Mouse (Mus musculus): ENCODE measurements around the gene Trp53inp2.
A peak's percentile ranks its signal among the peaks of the same experiment; 100 is the strongest.

Gene Trp53inp2

DNA sequence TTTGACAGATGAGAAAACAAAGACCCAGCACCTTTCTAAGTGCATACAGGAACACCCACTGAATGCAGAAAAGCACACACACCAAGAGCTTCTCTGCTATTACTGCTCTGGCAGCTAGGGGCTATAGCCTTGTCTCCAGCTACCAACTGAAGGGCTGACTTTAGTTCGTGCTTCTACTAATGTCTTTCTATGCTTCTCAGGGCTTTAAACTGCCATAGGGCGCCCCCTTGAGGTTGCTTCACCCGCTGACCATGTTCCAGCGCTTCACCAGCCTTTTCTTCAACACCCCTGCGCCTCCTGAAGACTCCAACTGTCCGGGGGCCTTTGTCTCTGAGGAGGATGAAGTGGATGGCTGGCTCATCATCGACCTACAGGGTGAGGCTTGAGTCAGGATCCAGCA lies 4.2 kb downstream of the Trp53inp2 start:
- DNase-seq (ENCODE audit: low read depth, low spot score) = peak; percentile 73

DNA sequence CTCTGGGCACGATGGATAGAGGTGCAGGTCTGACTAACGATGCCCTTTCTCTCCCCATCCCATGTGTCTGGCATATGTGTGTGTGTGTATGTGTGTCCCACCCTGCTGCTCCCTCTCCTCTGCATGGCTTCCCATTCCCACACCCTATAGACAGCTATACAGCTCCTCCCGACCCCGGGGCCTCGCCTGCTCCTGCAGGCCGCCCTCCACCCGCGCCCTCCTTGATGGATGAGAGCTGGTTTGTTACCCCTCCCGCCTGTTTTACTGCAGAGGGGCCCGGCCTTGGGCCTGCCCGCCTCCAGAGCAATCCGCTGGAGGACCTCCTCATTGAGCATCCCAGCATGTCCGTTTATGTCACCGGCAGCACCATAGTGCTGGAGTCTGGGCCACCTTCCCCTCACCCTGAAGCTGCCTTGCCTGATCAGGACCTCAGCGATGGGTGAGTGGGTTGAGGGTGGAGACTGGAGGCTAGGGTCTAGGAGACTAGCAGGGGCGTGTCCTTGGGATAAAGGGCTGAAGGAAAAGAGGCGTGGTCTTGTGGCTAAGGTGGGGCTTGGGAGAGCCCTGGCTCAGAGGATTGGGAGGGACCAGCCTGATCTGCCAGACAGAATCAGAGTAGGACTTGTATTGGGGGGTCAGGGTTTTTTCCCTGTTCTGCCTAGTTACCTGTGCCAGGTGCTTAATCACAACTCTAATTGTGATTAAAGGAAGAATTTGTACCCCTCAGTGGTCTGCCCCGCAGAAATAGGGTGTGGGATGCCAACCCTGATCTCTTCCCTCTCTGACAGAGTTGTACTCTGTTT lies 5.1 kb downstream of the Trp53inp2 start:
- DNase-seq (ENCODE audit: low read depth, low spot score) = peak; percentile 57

DNA sequence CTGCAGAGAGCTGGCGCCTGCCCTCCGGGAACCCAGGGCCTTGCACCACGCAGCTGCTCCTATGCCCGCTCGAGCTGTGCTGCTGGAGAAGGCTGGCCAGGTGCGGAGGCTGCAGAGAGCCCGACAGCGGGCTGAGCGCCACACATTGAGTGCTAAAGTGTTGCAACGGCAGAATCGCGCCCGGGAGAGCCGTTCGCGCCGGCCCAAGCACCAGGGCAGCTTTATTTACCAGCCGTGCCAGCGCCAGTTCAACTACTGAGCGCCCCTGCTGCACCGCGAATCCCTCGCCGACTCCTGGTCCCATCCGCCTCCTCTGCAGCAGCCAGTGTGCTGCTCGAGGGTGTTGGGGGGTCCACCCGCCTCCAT lies 5.7 kb downstream of the Trp53inp2 start:
- DNase-seq (ENCODE audit: low read depth, low spot score) = no peak

DNA sequence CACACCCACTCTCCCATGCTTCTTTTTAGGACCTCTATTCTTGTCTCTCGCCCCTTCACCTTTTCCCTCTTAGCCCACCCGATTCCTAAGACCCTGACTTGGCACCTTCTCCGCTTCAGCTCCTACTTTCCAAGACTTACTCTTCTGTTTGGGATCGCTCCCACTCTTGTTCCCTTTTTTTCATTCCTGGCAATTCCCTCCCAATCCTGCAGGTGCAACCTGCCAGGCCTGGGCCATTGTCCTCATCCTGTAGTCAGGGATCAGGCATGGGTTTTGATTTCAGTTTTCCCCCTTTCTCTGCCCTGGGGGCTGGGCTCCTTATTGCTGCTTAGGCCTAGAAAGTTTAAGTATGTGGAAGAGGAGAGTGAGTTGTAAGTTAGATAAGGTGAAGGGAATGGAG lies 6.2 kb downstream of the Trp53inp2 start:
- no peak for DNase-seq (ENCODE audit: low read depth, low spot score)

DNA sequence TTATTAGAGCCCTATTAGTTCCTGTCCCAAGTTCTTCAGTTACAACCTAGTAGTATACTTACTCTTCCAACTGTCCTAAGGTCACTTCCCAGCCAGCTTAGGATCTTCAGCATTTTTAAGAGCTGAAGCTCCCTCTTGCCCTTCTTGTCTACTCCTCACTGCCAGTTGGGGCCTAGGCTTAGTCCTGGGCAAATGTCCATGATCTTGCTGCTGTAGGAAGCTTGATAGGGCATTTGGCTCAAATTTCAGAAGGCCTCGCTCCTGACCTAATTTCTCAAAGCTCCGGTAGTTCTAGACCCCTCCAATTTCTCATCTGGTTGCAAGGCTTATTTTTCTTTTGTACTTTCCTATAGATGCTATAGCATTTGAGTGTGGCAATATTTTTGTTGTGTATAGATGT lies 7.7 kb downstream of the Trp53inp2 start:
- no peak for DNase-seq (ENCODE audit: low read depth, low spot score)

DNA sequence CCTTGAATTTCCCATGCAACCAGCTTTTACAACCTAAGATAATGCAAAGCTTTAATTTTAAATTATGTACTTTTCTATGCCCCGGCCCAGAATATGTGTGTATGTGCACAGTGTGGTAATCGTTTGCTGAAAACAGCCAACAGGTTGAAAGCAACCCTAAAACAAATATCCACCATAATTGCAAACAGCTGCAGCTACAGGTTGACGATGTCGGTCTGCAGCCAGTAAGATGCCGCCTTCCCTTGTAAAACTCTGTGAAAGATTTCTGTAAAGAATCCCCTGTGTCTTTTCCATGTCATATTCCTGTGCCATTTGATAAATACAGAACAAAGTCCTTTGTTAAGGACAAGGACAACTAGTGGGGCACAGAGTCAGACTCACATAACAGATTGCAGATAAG lies 13.7 kb downstream of the Trp53inp2 start:
- no peak for DNase-seq (ENCODE audit: low read depth, low spot score)

DNA sequence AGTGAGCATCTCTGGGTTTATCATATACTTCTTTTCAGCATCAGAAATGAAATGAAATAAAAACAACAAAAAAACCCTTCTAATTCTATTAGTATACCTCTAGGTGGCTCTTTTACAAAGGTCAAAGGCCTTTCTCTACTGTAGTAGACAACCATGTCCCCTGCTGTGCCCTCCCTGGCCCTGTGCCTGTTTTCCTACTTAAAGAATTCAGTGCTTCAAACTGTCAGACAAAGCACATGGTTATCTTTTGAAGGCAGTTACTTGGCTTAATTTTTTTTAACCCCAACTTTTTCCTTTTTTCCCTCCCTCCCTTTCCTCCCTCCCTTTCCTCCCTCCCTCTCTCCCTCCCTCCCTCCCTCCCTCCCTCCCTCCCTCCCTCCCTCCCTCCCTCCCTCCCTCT lies 19.4 kb downstream of the Trp53inp2 start:
- DNase-seq (ENCODE audit: low read depth, low spot score) = no peak

DNA sequence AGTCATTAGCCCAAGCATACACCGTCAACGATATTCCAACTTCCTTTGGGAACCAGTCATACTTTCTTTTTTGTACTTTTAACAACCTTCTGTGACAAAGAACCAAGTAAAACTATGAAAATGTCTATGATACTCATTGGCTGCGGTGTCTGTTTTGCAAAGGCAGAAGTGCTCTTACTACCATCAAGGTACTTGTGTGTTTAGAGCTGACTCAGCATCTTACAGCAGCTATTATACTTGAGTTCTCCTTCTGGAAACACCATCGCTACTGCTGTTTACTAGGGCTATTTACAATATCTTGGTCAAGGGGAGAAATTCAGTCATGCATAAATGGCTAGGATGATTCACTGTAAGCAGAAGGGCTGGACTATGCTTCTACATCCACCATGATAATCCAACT lies 21.1 kb downstream of the Trp53inp2 start:
- no peak for DNase-seq (ENCODE audit: low read depth, low spot score)

DNA sequence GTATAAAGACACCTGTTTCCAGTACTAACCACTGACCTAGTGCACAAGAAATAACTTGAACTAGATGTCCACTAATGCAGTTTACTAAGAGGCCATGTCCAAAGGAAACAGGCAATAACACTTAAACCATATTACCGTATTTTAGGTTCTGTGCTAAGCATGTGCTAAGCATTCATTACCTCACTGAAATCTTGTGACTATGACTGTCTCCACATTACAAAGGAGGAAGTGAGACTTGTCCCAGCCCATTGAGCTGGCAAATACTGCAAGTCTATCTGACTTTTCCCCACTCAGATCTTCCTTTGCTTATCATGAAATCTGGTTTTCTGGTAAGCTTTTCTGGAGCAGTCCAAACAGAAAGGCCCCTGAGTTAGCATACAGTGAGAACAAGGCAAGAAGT lies 23.8 kb downstream of the Trp53inp2 start:
- no peak for DNase-seq (ENCODE audit: low read depth, low spot score)

DNA sequence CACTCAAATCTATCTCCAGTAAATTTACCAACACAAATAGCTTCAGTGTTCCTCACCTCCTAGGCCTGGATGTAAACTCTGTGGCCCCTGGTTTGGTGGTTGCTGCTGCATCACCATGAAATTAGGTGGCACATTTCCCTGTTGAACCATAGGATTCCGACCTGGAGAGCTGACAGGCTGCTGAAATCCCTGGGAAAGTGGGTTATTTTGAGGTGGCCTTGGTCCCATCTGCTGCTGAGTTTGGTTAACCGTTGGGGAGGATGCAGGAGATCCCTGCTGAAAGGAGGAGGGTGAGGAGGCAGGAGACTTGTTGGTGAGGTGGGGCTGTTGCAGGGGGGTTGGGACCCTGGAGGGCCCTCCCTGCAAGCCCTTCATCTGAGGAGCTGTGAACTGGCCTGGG lies 40.1 kb downstream of the Trp53inp2 start:
- DNase-seq (ENCODE audit: low read depth, low spot score) = no peak

DNA sequence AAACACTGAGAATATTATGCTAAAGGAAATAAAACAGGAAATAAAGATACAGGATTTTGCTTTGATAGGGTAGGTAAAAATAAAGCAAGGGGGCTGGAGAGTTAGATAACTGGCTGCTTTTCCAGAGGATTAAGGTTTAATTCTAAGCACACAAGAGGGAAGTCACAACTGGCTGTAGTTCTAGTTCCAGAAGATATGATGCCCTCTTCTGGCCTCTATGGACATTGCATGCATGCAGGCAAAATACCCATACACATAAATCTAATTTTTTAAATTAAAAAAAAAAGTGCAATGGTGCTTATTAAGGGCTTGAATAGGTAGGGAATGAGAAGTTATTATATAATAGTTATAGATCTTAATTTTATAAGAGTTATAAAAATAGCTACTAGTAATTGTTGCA lies 55.6 kb downstream of the Trp53inp2 start:
- DNase-seq (ENCODE audit: low read depth, low spot score) = no peak

Data from WW6 (cell line).